In the genomic region with DNA sequence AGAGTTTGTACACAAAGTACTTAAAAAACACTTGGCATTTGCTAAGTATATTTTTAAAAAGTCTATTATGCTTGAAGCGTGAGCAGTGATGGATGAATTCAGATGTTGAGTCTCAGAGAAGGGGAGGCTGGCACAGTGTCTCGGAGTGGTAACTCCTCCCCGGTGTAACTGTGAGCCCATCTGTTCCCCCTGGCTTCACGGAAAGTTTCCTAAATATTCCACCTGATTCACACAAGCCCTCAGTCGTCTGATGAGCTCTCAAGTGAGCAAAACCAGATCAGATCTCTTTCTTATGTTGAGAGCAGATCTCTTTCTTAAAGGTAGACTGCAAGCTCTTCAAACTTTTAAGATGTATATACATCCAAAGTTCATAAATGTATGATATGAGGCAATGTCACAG, we compare ENCODE assay signal across 19 mouse cellular contexts. TPM values are rescaled to one million over a fixed set of nuclear protein-coding genes. Genes with fewer than 3 reads are reported as not detected.
DNase-seq lines count a peak whose midpoint lies in the region.
"Had no signal": no experiment of that assay in that cellular context is flagged by ENCODE, and none has a peak within 500 bp of the region (broad histone marks: within the 10 kb centered on the region; RNA-seq: fewer than 3 reads in every experiment).

No protein-coding gene starts in this region.

- DNase-seq in frontal cortex, postnatal 36 days (ENCODE audit: low spot score in 2 of 2) = peak; percentile 28 to 62
- DNase-seq in frontal cortex, postnatal 25 days (ENCODE audit: low spot score in 2 of 2) = no peak
- peak; percentile 63 for DNase-seq in right cerebral cortex, adult 18-20 months
- DNase-seq in right cerebral cortex, postnatal 10 days (ENCODE audit: low spot score in 2 of 2) = no peak
- DNase-seq in cerebellum, postnatal 10 days = peak; percentile 65 to 75
- no peak for DNase-seq in heart, embryonic 10.5 days (ENCODE audit: low spot score)
- DNase-seq in B cell, adult 2 months = no peak
- DNase-seq: adrenal gland, postnatal 36 days; gastrocnemius, postnatal 10 days; kidney, adult 9 months; kidney, postnatal 36 days; liver; lung, postnatal 10 days; right cerebral cortex, postnatal 25 days; spleen, adult 18-20 months; thymus, postnatal 14 days had no signal

- no peaks in the 10 kb centered on the region for H3K27me3 ChIP-seq in heart, embryonic 10.5 days (ENCODE audit: insufficient read depth, poor library complexity, severe bottlenecking)
- H3K27me3 ChIP-seq: midbrain, embryonic 12.5 days had no signal

- no peak overlapping the region for H3K4me3 ChIP-seq in heart, embryonic 10.5 days
- H3K4me3 ChIP-seq: limb, embryonic 10.5 days; midbrain, embryonic 12.5 days had no signal

- peaks cover 18% of the 10 kb centered on the region for H3K4me1 ChIP-seq in heart, embryonic 10.5 days

- no peaks in the 10 kb centered on the region for H3K9me3 ChIP-seq in heart, embryonic 10.5 days
- H3K9me3 ChIP-seq: limb, embryonic 10.5 days; midbrain, embryonic 12.5 days had no signal

- H3K27ac ChIP-seq in heart, embryonic 10.5 days = no peak overlapping the region
- H3K27ac ChIP-seq: hindbrain, postnatal 0 days; limb, embryonic 10.5 days; midbrain, embryonic 12.5 days had no signal

- WGBS in heart, embryonic 10.5 days = 82% methylated on average over 5 of the region's 5 CpGs

- H3K36me3 ChIP-seq in heart, embryonic 10.5 days = no peaks in the 10 kb centered on the region
- H3K36me3 ChIP-seq: limb, embryonic 10.5 days; midbrain, embryonic 12.5 days had no signal

RNA-seq across cellular contexts. Expression of gene Atp8a1, which starts 27.8 kb away (rescaled TPM):
- polyA plus RNA-seq in heart, embryonic 10.5 days (2016; fragmentation: Nextera tagmentation; extraction: Ambion mirVana) = 16.2 and 19.9 TPM in 2 replicates

Comparison
In these comparisons a context has a peak if more than half of its experiments do, and no peak if none do; other contexts are left out.
1. DNase-seq: peak in frontal cortex, postnatal 36 days (2 of 2), right cerebral cortex, adult 18-20 months (single experiment) and cerebellum, postnatal 10 days (2 of 2); none in frontal cortex, postnatal 25 days (0 of 2), right cerebral cortex, postnatal 10 days (0 of 2), heart, embryonic 10.5 days (single experiment) and B cell, adult 2 months (0 of 2).